In genomic region chr12:12421580-12421878, GRCm38 (mm10) we compare ENCODE assay signal across 8 mouse cellular contexts.
DNase-seq lines count a peak whose midpoint lies in the region; ATAC-seq and TF ChIP-seq lines count a peak whose summit lies in the region.

No protein-coding gene starts in this region.

- peaks cover 17% of the 10 kb centered on the region for H3K4me1 ChIP-seq in heart, embryonic 10.5 days
- H3K4me1 ChIP-seq in midbrain, embryonic 10.5 days, result peaks cover 12% of the 10 kb centered on the region
- H3K4me1 ChIP-seq in midbrain, embryonic 16.5 days (ENCODE audit: control insufficient read depth, insufficient read depth, low read length), result peaks cover 2% of the 10 kb centered on the region; the same call in 1 of the 2 replicates
- H3K4me1 ChIP-seq in liver, embryonic 14.5 days (replicated peaks; ENCODE audit: control insufficient read depth in 2 of 2, insufficient read depth in 2 of 2, low read length in 1 of 2), result peaks cover 15 to 19% of the 10 kb centered on the region in 2 experiments

- TF ChIP-seq CTCF in liver, embryonic 14.5 days (IDR thresholded peaks at IDR 0.05; ENCODE audit: low read depth), result no peak

- no peak for TF ChIP-seq EP300 in liver, embryonic 14.5 days (IDR thresholded peaks at IDR 0.05; ENCODE audit: low read depth)

- no peak for ATAC-seq in midbrain, embryonic 16.5 days
- no peak for ATAC-seq in liver, embryonic 14.5 days (ENCODE audit: insufficient read depth)

- no peak overlapping the region for H3K4me2 ChIP-seq in midbrain, embryonic 16.5 days (ENCODE audit: low read length)
- peak overlapping the region; percentile 86 for H3K4me2 ChIP-seq in liver, embryonic 14.5 days (ENCODE audit: low read depth)

- DNase-seq in heart, embryonic 10.5 days (ENCODE audit: low spot score), result peak; percentile 75
- no peak for DNase-seq in heart, postnatal 25 days (ENCODE audit: low spot score)
- DNase-seq in midbrain, embryonic 10.5 days (ENCODE audit: low spot score), result no peak
- DNase-seq in liver, embryonic 14.5 days (ENCODE audit: low read depth in 3 of 3, low spot score in 3 of 3), result no peak
- no peak for DNase-seq in cerebellum, postnatal 4 days (ENCODE audit: low spot score in 2 of 2)
- DNase-seq in cerebellum, postnatal 10 days, result no peak
- DNase-seq in ovary, adult 18-20 months (ENCODE audit: low spot score), result no peak

- H3K9me3 ChIP-seq in heart, embryonic 10.5 days, result no peaks in the 10 kb centered on the region
- H3K9me3 ChIP-seq in midbrain, embryonic 10.5 days (replicated peaks), result no peaks in the 10 kb centered on the region
- no peaks in the 10 kb centered on the region for H3K9me3 ChIP-seq in midbrain, embryonic 16.5 days (replicated peaks; ENCODE audit: control insufficient read depth, low read length, poor library complexity, severe bottlenecking)
- no peaks in the 10 kb centered on the region for H3K9me3 ChIP-seq in liver, embryonic 14.5 days (ENCODE audit: control insufficient read depth, low read length)

- no peak overlapping the region for H3K4me3 ChIP-seq in heart, embryonic 10.5 days
- H3K4me3 ChIP-seq in midbrain, embryonic 10.5 days, result no peak overlapping the region
- H3K4me3 ChIP-seq in midbrain, embryonic 16.5 days (ENCODE audit: low read depth, low read length), result no peak overlapping the region
- H3K4me3 ChIP-seq in liver, embryonic 14.5 days (ENCODE audit: insufficient read depth in 1 of 2, low read depth in 2 of 2, low read length in 2 of 2), result peak overlapping the region; percentile 56 to 64; a peak in 1 of 4 replicates

- H3K27ac ChIP-seq in heart, embryonic 10.5 days, result peak overlapping the region; percentile 92
- peak overlapping the region; percentile 91 for H3K27ac ChIP-seq in midbrain, embryonic 10.5 days (replicated peaks)
- H3K27ac ChIP-seq in midbrain, embryonic 16.5 days (ENCODE audit: low read length), result no peak overlapping the region
- H3K27ac ChIP-seq in liver, embryonic 14.5 days, result no peak overlapping the region

- H3K27me3 ChIP-seq in heart, embryonic 10.5 days (ENCODE audit: insufficient read depth, poor library complexity, severe bottlenecking), result no peaks in the 10 kb centered on the region
- peaks cover 10% of the 10 kb centered on the region; the same call in 1 of the 2 replicates for H3K27me3 ChIP-seq in midbrain, embryonic 10.5 days (ENCODE audit: low read depth, poor library complexity, severe bottlenecking)
- H3K27me3 ChIP-seq in midbrain, embryonic 16.5 days (ENCODE audit: control insufficient read depth, insufficient read depth, low read depth, low read length), result no peaks in the 10 kb centered on the region
- H3K27me3 ChIP-seq in liver, embryonic 14.5 days (ENCODE audit: control insufficient read depth, insufficient read depth, low read length), result no peaks in the 10 kb centered on the region

- no peaks in the 10 kb centered on the region for H3K36me3 ChIP-seq in heart, embryonic 10.5 days
- no peaks in the 10 kb centered on the region for H3K36me3 ChIP-seq in midbrain, embryonic 10.5 days
- no peaks in the 10 kb centered on the region for H3K36me3 ChIP-seq in midbrain, embryonic 16.5 days (ENCODE audit: control insufficient read depth, insufficient read depth, low read length)
- no peaks in the 10 kb centered on the region for H3K36me3 ChIP-seq in liver, embryonic 14.5 days (replicated peaks; ENCODE audit: control insufficient read depth, insufficient read depth, low read depth)

- intact Hi-C loops in heart, postnatal 25 days (cut with DNase I), result loop anchor here (1.0 to 5.0 kb wide), 2 partner anchors 201 to 521 kb away; no protein-coding TSS in a partner anchor

- H3K9ac ChIP-seq in midbrain, embryonic 16.5 days (ENCODE audit: low read depth, low read length), result no peak overlapping the region
- H3K9ac ChIP-seq in liver, embryonic 14.5 days (replicated peaks), result peak overlapping the region; percentile 78

- WGBS in heart, embryonic 10.5 days, result 91% methylated on average over 8 of the region's 8 CpGs
- WGBS in midbrain, embryonic 10.5 days, result 92% methylated on average over 8 of the region's 8 CpGs
- 92% methylated on average over 8 of the region's 8 CpGs for WGBS in midbrain, embryonic 16.5 days
- WGBS in liver, embryonic 14.5 days (ENCODE audit: insufficient replicate concordance), result 88% methylated on average over 8 of the region's 8 CpGs

Comparison
In these comparisons a context has a peak if more than half of its experiments do, and no peak if none do; other contexts are left out.
1. H3K27ac ChIP-seq: peak in heart, embryonic 10.5 days (single experiment) and midbrain, embryonic 10.5 days (single experiment); none in midbrain, embryonic 16.5 days (single experiment) and liver, embryonic 14.5 days (single experiment).
2. H3K4me3 ChIP-seq: peak in liver, embryonic 14.5 days (2 of 2); none in heart, embryonic 10.5 days (single experiment), midbrain, embryonic 10.5 days (single experiment) and midbrain, embryonic 16.5 days (single experiment).